Mouse (Mus musculus) limb, embryonic 14.5 days (tissue): ENCODE data around the gene Adss. TPM values are rescaled to one million over a fixed set of nuclear protein-coding genes. Genes with fewer than 3 reads are reported as not detected.

Experiments
- ATAC-seq: fragments of 200-750 bp; cut with Nextera tagmentation; 2 replicates; pipeline ENCODE4 v1.8.0; 2017; ENCODE audit warnings: low read depth, moderate number of reproducible peaks, moderate TSS enrichment; ENCODE audit not compliant: low FRiP score
- DNase-seq: peaks from one replicate; pipeline ENCODE4 v3.0.0-alpha.2; 2015; ENCODE audit warnings: low spot score
- H3K27ac ChIP-seq: fragments of 300-500 bp; sonication (generic); replicated peaks from 2 replicates; pipeline ENCODE4 v1.5.1; 2014; ENCODE audit warnings: low read depth, mild to moderate bottlenecking, low read length, moderate library complexity, mixed read lengths
- H3K27me3 ChIP-seq: fragments of 300-500 bp; sonication (generic); 2 replicates; pipeline ENCODE4 v1.6.1; 2014; ENCODE audit warnings: low read length, mixed read lengths; ENCODE audit not compliant: control insufficient read depth, insufficient read depth
- H3K36me3 ChIP-seq: fragments of 300-500 bp; sonication (generic); 2 replicates; pipeline ENCODE4 v1.6.1; 2014; ENCODE audit warnings: mild to moderate bottlenecking, low read length, moderate library complexity, mixed read lengths; ENCODE audit not compliant: control insufficient read depth, insufficient read depth
- H3K4me1 ChIP-seq: fragments of 300-500 bp; sonication (generic); 2 replicates; pipeline ENCODE4 v1.6.1; 2014; ENCODE audit warnings: antibody characterized with exemption, low read length, mixed read lengths; ENCODE audit not compliant: control insufficient read depth, insufficient read depth
- H3K4me2 ChIP-seq: fragments of 300-500 bp; sonication (generic); replicated peaks from 2 replicates; pipeline ENCODE4 v1.6.1; 2014; ENCODE audit warnings: low read depth, mild to moderate bottlenecking, low read length, moderate library complexity; ENCODE audit not compliant: severe bottlenecking
- H3K4me3 ChIP-seq: fragments of 300-500 bp; sonication (generic); replicated peaks from 2 replicates; pipeline ENCODE4 v1.5.1; 2014; ENCODE audit warnings: low read length
- H3K9ac ChIP-seq: fragments of 300-500 bp; sonication (generic); 2 replicates; pipeline ENCODE4 v1.6.1; 2014; ENCODE audit warnings: mild to moderate bottlenecking, low read depth, low read length, moderate library complexity; ENCODE audit not compliant: severe bottlenecking
- H3K9me3 ChIP-seq: fragments of 300-500 bp; sonication (generic); 2 replicates; pipeline ENCODE4 v1.6.1; 2016; ENCODE audit warnings: low read length; ENCODE audit not compliant: control insufficient read depth
- POLR2A ChIP-seq: fragments of 200-500 bp; IDR thresholded peaks from 2 replicates; pipeline ENCODE4 v1.8.0; 2012; ENCODE audit warnings: inconsistent platforms, mild to moderate bottlenecking, moderate library complexity, borderline replicate concordance; ENCODE audit not compliant: insufficient read depth, insufficient read length; ENCODE audit errors: extremely low read depth
- WGBS: fragments of 180-500 bp; shearing (Covaris S2); extraction: QIAGEN DNeasy Blood & Tissue Kit; methylation state at CpG from one replicate; pipeline ENCODE4 v1.1.7; 2014; 5-methylcytosine and 5-hydroxymethylcytosine counted together
- polyA plus RNA-seq, 2 experiments: library from polyadenylated mRNA; depleted of rRNA in 1 of 2; stranded (reverse) in 1 of 2; unstranded in 1 of 2; fragments of >200 nt; fragmentation: Nextera tagmentation in 1 of 2; extraction: Ambion mirVana in 1 of 2; gene quantifications; 2 replicates each; pipeline versions ENCODE4 v1.2.1 to v1.2.3; 2012 to 2014

Gene Adss
- polyA plus RNA-seq, 2 experiments, result 40.0 to 50.1 TPM

DNA sequence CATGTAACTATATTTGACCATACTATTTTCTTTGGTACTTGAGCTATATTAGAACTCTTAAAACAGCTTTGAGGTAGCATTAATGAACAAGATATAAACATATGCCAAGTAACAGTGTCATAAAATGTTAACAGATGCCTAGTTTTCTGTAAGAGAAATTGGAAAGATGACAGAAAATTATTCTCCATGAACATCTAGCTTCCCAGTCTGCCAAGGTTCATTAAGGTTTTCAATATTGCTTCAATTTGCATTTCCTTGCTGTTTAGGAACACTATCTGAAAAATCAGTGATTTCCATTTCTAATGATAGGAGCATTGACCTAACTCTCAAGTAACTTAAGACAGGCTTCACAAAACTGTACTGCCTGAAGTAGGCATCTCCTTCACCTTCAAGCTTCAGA, 27.4 kb downstream of the Adss start:
- no peak overlapping the region for H3K27ac ChIP-seq
- ATAC-seq (no peak), DNase-seq (no peak)
- no peak overlapping the region for H3K4me3 ChIP-seq
- H3K9ac ChIP-seq, result no peak overlapping the region
- TF ChIP-seq POLR2A, result no peak
- H3K36me3 ChIP-seq, result peaks cover 66% of the 10 kb centered on the region
- H3K9me3 ChIP-seq, result no peaks in the 10 kb centered on the region
- no peaks in the 10 kb centered on the region for H3K27me3 ChIP-seq
- H3K4me1 ChIP-seq, result no peaks in the 10 kb centered on the region
- no peak overlapping the region for H3K4me2 ChIP-seq

DNA sequence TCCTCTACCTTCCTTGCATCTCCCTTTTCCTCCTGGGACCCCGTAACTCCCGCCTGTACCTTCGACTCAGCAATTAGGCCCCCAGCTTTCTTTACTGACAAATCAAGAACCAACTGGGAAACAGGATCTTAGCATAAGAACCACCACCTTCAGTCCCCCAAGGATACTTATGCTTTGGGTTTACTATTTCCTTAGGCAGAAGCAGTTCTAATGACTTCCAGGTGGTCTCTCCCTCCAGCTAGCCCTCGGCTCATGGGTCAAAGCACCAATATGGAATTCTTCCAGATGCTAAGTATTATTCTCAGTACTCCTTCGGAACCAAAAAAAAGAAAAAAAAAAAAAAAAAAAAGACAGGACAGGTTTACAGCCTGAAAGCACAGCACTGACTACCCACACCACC, 39.1 kb downstream of the Adss start:
- no peaks in the 10 kb centered on the region for H3K9me3 ChIP-seq
- peaks cover 7% of the 10 kb centered on the region; the same call in 1 of the 2 replicates for H3K36me3 ChIP-seq
- ATAC-seq (no peak), DNase-seq (peak; percentile 25)
- H3K27ac ChIP-seq, result 0 out of 2 replicates have a peak overlapping the region, but pooled peaks have one; percentile 13
- TF ChIP-seq POLR2A, result no peak
- WGBS, result 17% methylated on average over 5 of the region's 5 CpGs
- no peak overlapping the region for H3K4me3 ChIP-seq
- H3K4me2 ChIP-seq, result no peak overlapping the region
- no peak overlapping the region for H3K9ac ChIP-seq
- H3K27me3 ChIP-seq, result no peaks in the 10 kb centered on the region
- H3K4me1 ChIP-seq, result no peaks in the 10 kb centered on the region

DNA sequence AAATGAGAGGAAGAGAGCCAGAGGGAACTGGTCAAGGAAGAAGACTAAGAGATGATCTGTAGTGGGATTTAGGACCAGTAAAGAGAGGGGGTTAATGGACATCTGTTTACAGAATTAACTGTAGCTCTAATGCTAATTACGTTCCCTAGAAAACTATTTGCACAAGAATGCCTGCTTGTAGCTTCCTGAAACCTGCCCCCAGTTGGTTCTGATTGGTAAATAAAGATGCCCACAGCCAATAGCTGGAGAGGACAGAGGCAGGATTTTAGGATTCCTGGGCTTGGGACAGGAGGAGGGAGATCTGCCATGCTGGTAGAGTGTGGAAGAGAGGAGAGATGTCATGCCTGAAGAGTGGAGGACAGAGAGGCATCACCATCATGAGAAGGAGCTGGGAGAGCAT, 42.8 kb downstream of the Adss start:
- peaks cover 21% of the 10 kb centered on the region for H3K9me3 ChIP-seq
- 62% methylated on average over 1 of the region's 1 CpGs for WGBS
- no peak overlapping the region for H3K27ac ChIP-seq
- no peaks in the 10 kb centered on the region for H3K27me3 ChIP-seq
- H3K36me3 ChIP-seq, result no peaks in the 10 kb centered on the region; the same call in 1 of the 2 replicates
- no peak overlapping the region for H3K4me2 ChIP-seq
- DNase-seq, result no peak
- no peak overlapping the region for H3K9ac ChIP-seq
- no peak for TF ChIP-seq POLR2A
- no peaks in the 10 kb centered on the region for H3K4me1 ChIP-seq
- ATAC-seq, result no peak
- no peak overlapping the region for H3K4me3 ChIP-seq

DNA sequence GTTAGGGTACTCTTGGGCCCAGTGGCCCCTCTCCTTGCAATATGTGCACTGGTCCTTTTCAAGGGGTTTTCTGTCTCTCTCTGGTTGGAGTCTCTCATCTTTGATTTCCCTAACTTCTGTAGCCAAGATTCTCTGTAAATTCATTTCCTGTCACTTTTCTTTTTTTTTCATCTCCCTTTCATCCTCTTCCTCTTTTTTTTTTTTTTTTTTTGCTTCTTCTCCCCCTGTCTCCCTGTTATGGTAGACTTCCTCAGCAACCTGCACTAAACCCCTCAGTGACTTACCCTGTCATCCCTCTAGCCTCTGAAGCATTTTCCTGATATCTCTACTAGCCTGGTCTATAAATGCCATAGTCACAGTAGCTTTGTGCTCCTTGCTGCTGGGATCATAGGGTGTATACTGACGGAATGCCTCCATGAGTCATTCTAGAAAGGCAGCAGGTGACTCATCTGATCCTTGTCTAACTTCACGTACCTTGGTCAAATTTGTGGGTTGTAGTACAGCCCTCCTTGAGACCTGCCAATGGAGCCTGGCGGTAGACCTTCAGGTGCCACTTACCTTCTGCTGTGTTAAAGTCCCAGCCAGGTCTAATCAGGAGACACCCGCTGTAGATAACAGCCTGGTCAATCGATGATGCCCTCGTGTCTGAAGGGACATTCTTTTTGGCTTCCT, 48.3 kb downstream of the Adss start:
- no peak overlapping the region for H3K4me2 ChIP-seq
- no peaks in the 10 kb centered on the region for H3K4me1 ChIP-seq
- H3K9me3 ChIP-seq, result peaks cover 21% of the 10 kb centered on the region
- DNase-seq (no peak), ATAC-seq (no peak)
- no peaks in the 10 kb centered on the region; the same call in 1 of the 2 replicates for H3K36me3 ChIP-seq
- no peak overlapping the region for H3K27ac ChIP-seq
- WGBS, result 93% methylated on average over 6 of the region's 6 CpGs
- no peak overlapping the region for H3K9ac ChIP-seq
- no peak overlapping the region for H3K4me3 ChIP-seq
- TF ChIP-seq POLR2A, result no peak
- no peaks in the 10 kb centered on the region for H3K27me3 ChIP-seq

DNA sequence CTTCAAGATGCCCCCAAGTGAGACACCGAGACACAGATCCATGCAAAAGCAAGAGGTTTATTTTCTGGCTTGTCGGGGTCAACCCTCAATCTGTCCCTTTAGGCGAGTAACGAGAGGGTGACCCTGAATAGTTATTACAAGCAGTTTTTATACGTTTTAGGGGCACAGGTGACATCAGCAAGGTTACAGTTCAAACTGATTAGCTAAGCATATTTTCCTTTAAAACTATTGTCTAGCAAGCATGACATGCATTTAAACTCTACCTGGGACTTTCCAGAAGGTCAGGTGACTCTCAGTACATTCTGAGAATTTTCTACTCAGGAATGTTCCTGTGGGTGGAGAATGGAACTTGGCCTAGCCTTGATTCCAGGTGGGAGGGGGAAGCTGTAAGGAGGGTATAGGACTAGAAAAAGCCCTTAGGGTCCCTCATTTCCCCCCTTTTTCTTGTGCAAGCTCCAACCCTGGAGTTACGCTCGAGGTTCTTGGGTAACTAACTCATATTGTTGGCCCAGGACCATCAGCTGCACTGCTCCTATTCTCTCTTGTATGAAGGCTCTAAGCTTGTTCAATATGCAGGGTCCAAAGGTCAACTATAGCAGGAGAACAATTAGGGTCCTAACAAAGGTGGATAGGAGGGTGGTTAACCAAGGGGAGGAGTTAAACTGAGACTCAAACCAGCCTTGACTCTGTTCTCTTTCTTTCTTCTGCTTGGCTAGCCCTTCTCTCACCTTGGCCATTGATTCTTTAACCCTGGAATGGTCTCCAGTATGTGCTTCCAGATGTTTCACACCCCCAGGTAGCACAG, 51.6 kb downstream of the Adss start:
- no peak for DNase-seq
- 77% methylated on average over 7 of the region's 7 CpGs for WGBS
- TF ChIP-seq POLR2A, result no peak
- no peaks in the 10 kb centered on the region for H3K36me3 ChIP-seq
- H3K9ac ChIP-seq, result no peak overlapping the region
- no peak overlapping the region for H3K4me2 ChIP-seq
- H3K9me3 ChIP-seq, result peaks cover 8% of the 10 kb centered on the region; the same call in 1 of the 2 replicates
- no peak for ATAC-seq
- no peaks in the 10 kb centered on the region for H3K27me3 ChIP-seq
- no peaks in the 10 kb centered on the region for H3K4me1 ChIP-seq
- H3K4me3 ChIP-seq, result no peak overlapping the region
- no peak overlapping the region for H3K27ac ChIP-seq
